Mouse (Mus musculus): ENCODE results near the gene Gna13. TPM values are rescaled to one million over a fixed set of nuclear protein-coding genes. Genes with fewer than 3 reads are reported as not detected.
A peak's percentile ranks its signal among the peaks of the same experiment; 100 is the strongest.

The Gna13 gene
- total and polyA plus RNA-seq, 2 experiments from 2014 or later = 44.4 to 55.0 TPM

- ATAC-seq = no peak
- no peaks in the 10 kb centered on the region for H3K9me3 ChIP-seq (ENCODE audit: low read length)
- no peak overlapping the region for H3K27ac ChIP-seq
- H3K4me2 ChIP-seq (ENCODE audit: low read depth, low read length) = no peak overlapping the region
- no peaks in the 10 kb centered on the region for H3K36me3 ChIP-seq (ENCODE audit: insufficient read depth, low read length)
- H3K27me3 ChIP-seq (ENCODE audit: insufficient read depth, low read length) = no peaks in the 10 kb centered on the region
- peaks cover 15% of the 10 kb centered on the region for H3K4me1 ChIP-seq (ENCODE audit: insufficient read depth, low read length)
- H3K4me3 ChIP-seq (ENCODE audit: low read length) = no peak overlapping the region
- WGBS = 83% methylated on average over 6 of the region's 6 CpGs
- no peak for DNase-seq (ENCODE audit: low spot score)
- no peak overlapping the region for H3K9ac ChIP-seq (replicated peaks; ENCODE audit: low read length)
- no peak for TF ChIP-seq CTCF (IDR thresholded peaks at IDR 0.05; ENCODE audit: low read depth)
Observed at GRCm38 (mm10) chr11:109354236-109354613, 8.4 kb upstream of the Gna13 start.

GRCm38 (mm10) chr11:109355771-109356388 is 6.8 kb upstream of the Gna13 start:
- no peaks in the 10 kb centered on the region for H3K36me3 ChIP-seq (ENCODE audit: insufficient read depth, low read length)
- DNase-seq (ENCODE audit: low spot score) = peak; percentile 52
- no peaks in the 10 kb centered on the region for H3K9me3 ChIP-seq (ENCODE audit: low read length)
- no peak overlapping the region for H3K4me3 ChIP-seq (ENCODE audit: low read length)
- peak overlapping the region; percentile 56; the same call in 1 of the 2 replicates for H3K27ac ChIP-seq
- peaks cover 29% of the 10 kb centered on the region for H3K4me1 ChIP-seq (ENCODE audit: insufficient read depth, low read length)
- no peak overlapping the region for H3K9ac ChIP-seq (replicated peaks; ENCODE audit: low read length)
- no peak for ATAC-seq
- no peak overlapping the region for H3K4me2 ChIP-seq (ENCODE audit: low read depth, low read length)
- TF ChIP-seq CTCF (IDR thresholded peaks at IDR 0.05; ENCODE audit: low read depth) = no peak
- H3K27me3 ChIP-seq (ENCODE audit: insufficient read depth, low read length) = no peaks in the 10 kb centered on the region
- 48% methylated on average over 16 of the region's 16 CpGs for WGBS

DNA sequence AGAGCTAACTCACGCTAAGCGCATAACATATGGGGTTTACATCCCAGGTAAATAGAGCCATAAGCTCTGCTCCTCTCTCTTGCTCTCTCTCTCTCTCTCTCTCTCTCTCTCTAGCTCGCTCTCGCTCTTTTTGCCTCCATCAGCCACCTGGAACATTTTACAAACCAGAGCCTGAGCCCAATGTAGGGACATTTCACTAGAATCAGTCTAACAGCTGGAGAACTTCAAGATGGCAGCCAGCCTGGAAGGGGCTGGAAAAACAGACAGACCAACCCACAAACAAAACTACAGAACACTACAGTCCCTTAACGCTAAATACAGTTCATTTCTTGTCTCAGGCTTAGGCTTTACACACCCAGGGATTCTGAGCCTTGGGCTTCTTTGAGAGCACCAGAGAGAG is 5.5 kb upstream of the Gna13 start:
- Histone ChIP-seq H3K9ac (replicated peaks; ENCODE audit: low read length) (no peak overlapping the region), H3K4me2 (ENCODE audit: low read depth, low read length) (no peak overlapping the region), H3K27ac (peak overlapping the region; percentile 98; the same call in 1 of the 2 replicates), H3K27me3 (ENCODE audit: insufficient read depth, low read length) (no peaks in the 10 kb centered on the region), H3K4me3 (ENCODE audit: low read length) (no peak overlapping the region), H3K36me3 (ENCODE audit: insufficient read depth, low read length) (no peaks in the 10 kb centered on the region), H3K9me3 (ENCODE audit: low read length) (no peaks in the 10 kb centered on the region), H3K4me1 (ENCODE audit: insufficient read depth, low read length) (peaks cover 39% of the 10 kb centered on the region)
- ATAC-seq = no peak
- WGBS = 84% methylated on average over 5 of the region's 5 CpGs
- TF ChIP-seq CTCF (IDR thresholded peaks at IDR 0.05; ENCODE audit: low read depth) = no peak
- DNase-seq (ENCODE audit: low spot score) = no peak

- Histone ChIP-seq H3K9ac (replicated peaks; ENCODE audit: low read length) (no peak overlapping the region), H3K4me3 (ENCODE audit: low read length) (no peak overlapping the region), H3K27me3 (ENCODE audit: insufficient read depth, low read length) (no peaks in the 10 kb centered on the region), H3K4me2 (ENCODE audit: low read depth, low read length) (no peak overlapping the region), H3K4me1 (ENCODE audit: insufficient read depth, low read length) (peaks cover 39% of the 10 kb centered on the region), H3K27ac (peak overlapping the region; percentile 98), H3K36me3 (ENCODE audit: insufficient read depth, low read length) (no peaks in the 10 kb centered on the region), H3K9me3 (ENCODE audit: low read length) (no peaks in the 10 kb centered on the region)
- no peak for TF ChIP-seq CTCF (IDR thresholded peaks at IDR 0.05; ENCODE audit: low read depth)
- 33% methylated on average over 3 of the region's 3 CpGs for WGBS
- DNase-seq (ENCODE audit: low spot score) = peak; percentile 71
- peak; percentile 66 for ATAC-seq
Observed at GRCm38 (mm10) chr11:109358549-109358948, 4.1 kb upstream of the Gna13 start.

- H3K27ac ChIP-seq = peak overlapping the region; percentile 98
- no peaks in the 10 kb centered on the region for H3K27me3 ChIP-seq (ENCODE audit: insufficient read depth, low read length)
- no peak for ATAC-seq
- WGBS = 30% methylated on average over 13 of the region's 13 CpGs
- H3K9me3 ChIP-seq (ENCODE audit: low read length) = no peaks in the 10 kb centered on the region
- no peak for TF ChIP-seq CTCF (IDR thresholded peaks at IDR 0.05; ENCODE audit: low read depth)
- H3K4me3 ChIP-seq (ENCODE audit: low read length) = no peak overlapping the region
- H3K4me1 ChIP-seq (ENCODE audit: insufficient read depth, low read length) = peaks cover 35% of the 10 kb centered on the region
- H3K4me2 ChIP-seq (ENCODE audit: low read depth, low read length) = no peak overlapping the region
- peak; percentile 43 for DNase-seq (ENCODE audit: low spot score)
- H3K36me3 ChIP-seq (ENCODE audit: insufficient read depth, low read length) = no peaks in the 10 kb centered on the region
- H3K9ac ChIP-seq (replicated peaks; ENCODE audit: low read length) = no peak overlapping the region
Observed at GRCm38 (mm10) chr11:109359043-109359752, 3.4 kb upstream of the Gna13 start.

DNA sequence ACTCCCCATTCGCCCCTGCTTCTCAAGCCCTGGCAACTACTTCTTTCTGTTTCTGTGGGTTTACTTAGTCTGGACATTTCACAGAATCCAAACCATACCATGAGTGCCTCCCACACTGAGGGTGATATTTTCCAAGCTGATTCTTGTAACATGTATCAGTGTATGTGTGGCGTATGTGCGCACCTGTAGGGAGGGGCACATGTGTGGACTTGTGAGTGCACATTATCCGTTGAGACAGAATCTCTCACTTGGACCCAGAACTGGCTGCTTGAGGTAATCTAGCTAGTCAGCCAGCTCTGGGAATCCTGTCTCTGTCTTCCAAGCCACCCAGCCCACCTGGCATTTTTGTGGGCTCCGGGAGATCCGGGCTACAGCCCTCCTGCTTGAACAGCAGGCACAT is 2.5 kb upstream of the Gna13 start:
- Histone ChIP-seq H3K9me3 (ENCODE audit: low read length) (no peaks in the 10 kb centered on the region), H3K9ac (replicated peaks; ENCODE audit: low read length) (no peak overlapping the region)

GRCm38 (mm10) chr11:109360581-109361040 is 2.0 kb upstream of the Gna13 start:
- no peak for ATAC-seq
- Histone ChIP-seq H3K27me3 (ENCODE audit: insufficient read depth, low read length) (no peaks in the 10 kb centered on the region), H3K9ac (replicated peaks; ENCODE audit: low read length) (no peak overlapping the region), H3K4me2 (ENCODE audit: low read depth, low read length) (no peak overlapping the region), H3K36me3 (ENCODE audit: insufficient read depth, low read length) (no peaks in the 10 kb centered on the region), H3K4me1 (ENCODE audit: insufficient read depth, low read length) (peaks cover 47% of the 10 kb centered on the region), H3K4me3 (ENCODE audit: low read length) (no peak overlapping the region), H3K9me3 (ENCODE audit: low read length) (no peaks in the 10 kb centered on the region), H3K27ac (peak overlapping the region; percentile 98)
- 55% methylated on average over 12 of the region's 12 CpGs for WGBS
- DNase-seq (ENCODE audit: low spot score) = no peak
- TF ChIP-seq CTCF (IDR thresholded peaks at IDR 0.05; ENCODE audit: low read depth) = no peak

More for the DNA sequence above, 2.5 kb upstream of the Gna13 start:
- no peak overlapping the region for H3K4me3 ChIP-seq (ENCODE audit: low read length)
- no peak for TF ChIP-seq CTCF (IDR thresholded peaks at IDR 0.05; ENCODE audit: low read depth)
- DNase-seq (ENCODE audit: low spot score) (no peak), ATAC-seq (no peak)
- peak overlapping the region; percentile 98 for H3K27ac ChIP-seq
- no peak overlapping the region for H3K4me2 ChIP-seq (ENCODE audit: low read depth, low read length)
- H3K27me3 ChIP-seq (ENCODE audit: insufficient read depth, low read length) = no peaks in the 10 kb centered on the region
- peaks cover 43% of the 10 kb centered on the region for H3K4me1 ChIP-seq (ENCODE audit: insufficient read depth, low read length)
- no peaks in the 10 kb centered on the region for H3K36me3 ChIP-seq (ENCODE audit: insufficient read depth, low read length)
- WGBS = 76% methylated on average over 6 of the region's 6 CpGs

All from hindbrain, postnatal 0 days (tissue).